19 mouse cellular contexts compared by ENCODE assay signal in the genomic region with DNA sequence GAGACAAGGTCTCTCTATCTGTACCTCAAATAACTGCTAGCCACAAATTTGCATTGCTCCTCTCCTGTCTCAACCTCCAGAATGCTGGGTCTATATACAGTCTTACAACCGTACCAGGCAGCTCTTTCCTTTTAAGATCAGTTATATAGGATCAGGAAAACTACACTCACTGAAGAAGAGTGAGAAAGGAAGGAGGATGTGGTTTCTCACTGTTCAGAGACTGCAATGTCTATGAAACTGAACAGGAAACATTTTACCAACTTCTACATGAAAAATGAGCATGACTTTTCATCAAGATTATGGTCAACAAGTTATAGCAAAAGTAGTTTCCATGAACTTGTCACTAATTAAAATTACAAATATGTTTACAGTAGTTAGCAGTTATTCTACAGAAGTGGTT. TPM values are rescaled to one million over a fixed set of nuclear protein-coding genes. Genes with fewer than 3 reads are reported as not detected.
"Had no signal": no experiment of that assay in that cellular context is flagged by ENCODE, and none has a peak within 500 bp of the region (broad histone marks: within the 10 kb centered on the region; RNA-seq: fewer than 3 reads in every experiment).

No protein-coding gene starts in this region.

- ATAC-seq: liver, embryonic 12.5 days; midbrain, embryonic 15.5 days had no signal

- DNase-seq: kidney, adult 11 months; kidney, postnatal 10 days; kidney, postnatal 4 days; lung, postnatal 14 days; right cerebral cortex, postnatal 14 days had no signal

RNA-seq across cellular contexts. Expression of a gene that starts 57.0 kb away (rescaled TPM):
- total RNA-seq: layer of hippocampus, adult 2 months; layer of hippocampus, postnatal 14 days; left cerebral cortex, adult 2 months; left cerebral cortex, postnatal 25 days; monocyte, adult 5-6 weeks had no signal
- polyA plus RNA-seq: limb, embryonic 11.5 days; limb, embryonic 15.5 days; liver, embryonic 12.5 days; liver, embryonic 16.5 days; lung, embryonic 15.5 days; midbrain, embryonic 11.5 days; midbrain, embryonic 15.5 days; neural tube, embryonic 13.5 days; spleen, adult 2 months had no signal
